Mouse (Mus musculus) embryonic facial prominence, embryonic 14.5 days (tissue): ENCODE measurements around the gene Rasgrp4. TPM values are rescaled to one million over a fixed set of nuclear protein-coding genes. Genes with fewer than 3 reads are reported as not detected.

ENCODE experiments used
- ATAC-seq: fragments of 200-750 bp; cut with Nextera tagmentation; 2 replicates; pipeline ENCODE4 v1.8.0; 2017; ENCODE audit warnings: low read depth, moderate number of reproducible peaks, moderate TSS enrichment
- DNase-seq: peaks from one replicate; pipeline ENCODE4 v3.0.0-alpha.2; 2015; ENCODE audit warnings: low spot score
- H3K27ac ChIP-seq: fragments of 300-500 bp; sonication (generic); replicated peaks from 2 replicates; pipeline ENCODE4 v1.5.1; 2014; ENCODE audit warnings: low read depth, mild to moderate bottlenecking, low read length, moderate library complexity
- H3K27me3 ChIP-seq: fragments of 300-500 bp; sonication (generic); replicated peaks from 2 replicates; pipeline ENCODE4 v1.6.1; 2014; ENCODE audit warnings: low read length; ENCODE audit not compliant: control insufficient read depth, insufficient read depth
- H3K36me3 ChIP-seq: fragments of 300-500 bp; sonication (generic); 2 replicates; pipeline ENCODE4 v1.6.1; 2014; ENCODE audit warnings: low read length, mixed read lengths; ENCODE audit not compliant: control insufficient read depth, insufficient read depth
- H3K4me1 ChIP-seq: fragments of 300-500 bp; sonication (generic); 2 replicates; pipeline ENCODE4 v1.6.1; 2014; ENCODE audit warnings: antibody characterized with exemption, low read length; ENCODE audit not compliant: control insufficient read depth, insufficient read depth
- H3K4me2 ChIP-seq: fragments of 300-500 bp; sonication (generic); 2 replicates; pipeline ENCODE4 v1.6.1; 2014; ENCODE audit warnings: low read depth, mild to moderate bottlenecking, low read length, moderate library complexity, mixed read lengths
- H3K4me3 ChIP-seq: fragments of 300-500 bp; sonication (generic); 2 replicates; pipeline ENCODE4 v1.5.1; 2014; ENCODE audit warnings: low read depth, mild to moderate bottlenecking, low read length
- H3K9ac ChIP-seq: fragments of 300-500 bp; sonication (generic); 2 replicates; pipeline ENCODE4 v1.6.1; 2014; ENCODE audit warnings: low read depth, mild to moderate bottlenecking, low read length, moderate library complexity, mixed read lengths
- H3K9me3 ChIP-seq: fragments of 300-500 bp; sonication (generic); 2 replicates; pipeline ENCODE4 v1.6.1; 2016; ENCODE audit warnings: low read length; ENCODE audit not compliant: control insufficient read depth
- WGBS: fragments of 180-500 bp; shearing (Covaris S2); extraction: QIAGEN DNeasy Blood & Tissue Kit; methylation state at CpG from one replicate; pipeline ENCODE4 v1.1.7; 2014; 5-methylcytosine and 5-hydroxymethylcytosine counted together
- polyA plus RNA-seq: library from polyadenylated mRNA; unstranded; fragments of >200 nt; fragmentation: Nextera tagmentation; extraction: Ambion mirVana; gene quantifications from 2 replicates; pipeline ENCODE4 v1.2.1, GENCODE M21; 2014

Rasgrp4 gene
- polyA plus RNA-seq: 0.54 and 0.78 TPM in 2 replicates

DNA sequence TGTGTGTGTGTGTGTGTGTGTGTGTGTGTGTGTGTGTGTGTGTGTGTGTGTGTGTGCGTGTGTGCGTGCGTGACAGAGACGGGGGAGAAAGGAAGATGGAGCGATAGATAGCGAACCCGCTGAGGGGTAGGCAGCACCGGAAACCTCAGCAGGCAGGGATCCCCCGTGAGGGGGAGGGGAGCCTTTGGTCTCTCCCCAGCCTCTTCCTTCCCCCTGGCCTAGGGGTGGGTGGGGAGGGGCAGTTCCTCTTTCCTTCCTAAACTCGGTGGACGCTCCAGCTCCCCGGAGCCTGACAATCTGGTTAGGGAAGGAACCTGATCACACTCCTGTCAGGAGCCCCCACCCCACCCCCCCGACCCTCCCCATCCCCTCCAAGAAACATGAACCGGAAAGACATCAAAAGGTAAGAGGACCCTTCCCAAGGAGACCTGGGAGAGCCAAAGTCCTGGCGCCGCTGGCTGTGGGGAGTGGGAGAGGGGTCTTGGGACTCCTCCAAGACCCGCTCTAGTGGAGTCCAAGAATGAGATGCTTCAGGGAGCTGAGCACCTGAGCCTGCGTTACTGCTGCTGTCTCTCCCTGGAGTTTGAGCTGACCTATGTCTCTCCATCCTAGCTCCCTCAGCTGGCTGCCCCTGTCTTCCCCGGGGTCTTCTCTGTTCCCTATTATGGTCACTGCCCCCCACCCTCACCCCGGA, at the start of gene Rasgrp4:
Gene Rasgrp4, plus strand, starts transcription at position 159 of the 694 bp plus-strand sequence.
- Histone ChIP-seq H3K4me3 (peak within 1 kb of the TSS; percentile 33), H3K9ac (peak within 1 kb of the TSS; percentile 53)
- 4% methylated on average over 9 of the region's 20 CpGs for WGBS

DNA sequence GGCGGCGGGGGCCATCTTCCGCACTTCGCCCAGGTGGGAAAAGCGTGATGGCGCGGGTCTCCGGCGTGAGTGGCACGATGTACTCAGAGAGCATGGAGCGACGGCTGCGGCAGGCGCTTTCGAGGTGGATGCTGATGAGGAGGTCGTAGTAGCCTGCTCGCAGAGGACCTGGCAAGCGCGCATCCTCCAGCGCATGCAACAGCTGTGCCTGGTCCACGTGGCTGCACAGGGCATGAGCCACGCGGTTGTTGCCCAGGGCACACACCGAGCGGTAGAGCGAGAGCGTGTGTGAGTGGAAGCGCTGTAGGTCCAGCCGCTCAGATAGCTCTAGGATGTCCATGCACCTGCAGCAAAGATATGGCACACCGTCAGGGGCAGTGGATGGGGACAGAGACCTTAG, 48.7 kb upstream of the Rasgrp4 start:
- Histone ChIP-seq H3K27ac (no peak overlapping the region), H3K36me3 (no peaks in the 10 kb centered on the region), H3K4me1 (no peaks in the 10 kb centered on the region), H3K9ac (no peak overlapping the region), H3K4me2 (no peak overlapping the region), H3K4me3 (no peak overlapping the region), H3K9me3 (no peaks in the 10 kb centered on the region), H3K27me3 (no peaks in the 10 kb centered on the region)
- 92% methylated on average over 29 of the region's 30 CpGs for WGBS
- DNase-seq: no peak
- ATAC-seq: no peak

More for the DNA sequence above, at the start of gene Rasgrp4:
- Histone ChIP-seq H3K36me3 (no peaks in the 10 kb centered on the region), H3K4me2 (peak within 1 kb of the TSS; percentile 64), H3K9me3 (no peaks in the 10 kb centered on the region), H3K27me3 (no peaks in the 10 kb centered on the region), H3K27ac (no peak within 1 kb of the TSS), H3K4me1 (no peaks in the 10 kb centered on the region)
- DNase-seq (peak; percentile 73), ATAC-seq (peak; percentile 71; the same call in 1 of the 2 replicates)

GRCm38 (mm10) chr7:29086902-29087301, 47.7 kb upstream of the Rasgrp4 start:
- 91% methylated on average over 10 of the region's 10 CpGs for WGBS
- no peaks in the 10 kb centered on the region for H3K4me1 ChIP-seq
- DNase-seq: no peak
- H3K9ac ChIP-seq: no peak overlapping the region
- no peak for ATAC-seq
- no peak overlapping the region for H3K4me3 ChIP-seq
- no peaks in the 10 kb centered on the region for H3K9me3 ChIP-seq
- no peaks in the 10 kb centered on the region for H3K27me3 ChIP-seq
- no peak overlapping the region for H3K27ac ChIP-seq
- H3K36me3 ChIP-seq: no peaks in the 10 kb centered on the region
- no peak overlapping the region for H3K4me2 ChIP-seq

GRCm38 (mm10) chr7:29088817-29089216, 45.8 kb upstream of the Rasgrp4 start:
- H3K9me3 ChIP-seq: no peaks in the 10 kb centered on the region
- no peaks in the 10 kb centered on the region for H3K27me3 ChIP-seq
- no peak overlapping the region for H3K4me2 ChIP-seq
- 73% methylated on average over 6 of the region's 6 CpGs for WGBS
- ATAC-seq (no peak), DNase-seq (no peak)
- 0 out of 2 replicates have a peak, but pooled peaks cover 4% of the 10 kb centered on the region for H3K36me3 ChIP-seq
- no peaks in the 10 kb centered on the region for H3K4me1 ChIP-seq
- no peak overlapping the region for H3K9ac ChIP-seq
- H3K27ac ChIP-seq: no peak overlapping the region
- H3K4me3 ChIP-seq: no peak overlapping the region

GRCm38 (mm10) chr7:29097131-29097530, 37.5 kb upstream of the Rasgrp4 start:
- DNase-seq (no peak), ATAC-seq (no peak)
- H3K27ac ChIP-seq: no peak overlapping the region
- 85% methylated on average over 15 of the region's 16 CpGs for WGBS
- H3K9me3 ChIP-seq: no peaks in the 10 kb centered on the region
- H3K4me1 ChIP-seq: no peaks in the 10 kb centered on the region
- H3K4me3 ChIP-seq: no peak overlapping the region
- H3K4me2 ChIP-seq: no peak overlapping the region
- H3K9ac ChIP-seq: no peak overlapping the region
- H3K36me3 ChIP-seq: 0 out of 2 replicates have a peak, but pooled peaks cover 4% of the 10 kb centered on the region
- no peaks in the 10 kb centered on the region for H3K27me3 ChIP-seq

- WGBS: 88% methylated on average over 12 of the region's 12 CpGs
Observed at GRCm38 (mm10) chr7:29101286-29102017, 33.2 kb upstream of the Rasgrp4 start.

DNA sequence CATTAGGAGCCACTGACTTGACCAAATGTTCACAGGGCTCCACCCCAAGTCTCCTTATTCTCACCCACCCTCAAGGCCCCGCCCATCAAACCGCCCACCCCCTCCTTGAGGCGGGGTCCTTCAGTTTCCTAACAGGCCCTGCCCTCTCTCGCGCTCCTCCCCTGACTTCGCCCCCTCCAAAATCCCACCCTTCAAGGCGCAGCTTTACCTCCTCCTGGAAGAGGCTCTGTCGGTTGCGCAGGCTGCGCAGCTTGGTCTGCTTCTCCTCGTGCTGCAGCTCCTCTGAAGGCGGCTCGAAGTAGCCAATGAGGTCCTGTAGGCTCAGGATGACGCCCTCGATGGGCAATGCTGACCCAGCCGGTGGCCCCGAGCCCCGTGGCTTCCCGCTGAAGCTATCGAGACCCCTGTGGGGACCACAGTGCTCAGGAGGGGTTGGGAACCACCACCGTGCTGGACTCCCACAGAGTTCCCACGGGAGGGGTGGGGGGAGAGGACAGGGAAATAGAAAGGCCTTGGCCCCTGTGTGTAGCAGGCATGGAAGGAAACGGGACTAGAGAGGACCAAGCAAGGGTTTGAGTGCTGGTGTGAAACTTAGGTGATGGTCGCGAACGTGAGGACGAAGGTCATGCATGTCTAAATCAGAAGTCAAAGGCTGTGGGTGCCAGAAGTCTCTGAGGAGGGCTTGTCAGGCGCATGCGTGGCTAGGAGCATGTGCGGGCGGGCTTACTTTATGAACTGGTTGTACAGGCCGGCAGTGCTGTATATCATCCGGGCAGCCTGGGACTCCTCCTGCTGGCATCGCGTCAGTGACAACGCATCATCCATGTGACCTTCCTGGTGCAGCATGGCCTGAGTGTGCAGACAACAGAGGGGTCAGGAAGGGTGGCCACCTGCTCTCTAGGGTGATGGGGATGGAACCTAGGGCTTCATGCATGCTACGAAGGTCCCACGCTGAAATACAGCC, 25.4 kb upstream of the Rasgrp4 start:
- H3K4me1 ChIP-seq: peaks cover 5% of the 10 kb centered on the region; the same call in 1 of the 2 replicates
- peak overlapping the region; percentile 54 for H3K4me2 ChIP-seq
- ATAC-seq (peak; percentile 71), DNase-seq (peak; percentile 65)
- no peak overlapping the region for H3K27ac ChIP-seq
- H3K36me3 ChIP-seq: no peaks in the 10 kb centered on the region
- peak overlapping the region; percentile 47 for H3K9ac ChIP-seq
- H3K4me3 ChIP-seq: peak overlapping the region; percentile 27
- no peaks in the 10 kb centered on the region for H3K9me3 ChIP-seq
- WGBS: 31% methylated on average over 38 of the region's 38 CpGs
- no peaks in the 10 kb centered on the region for H3K27me3 ChIP-seq

More at GRCm38 (mm10) chr7:29101286-29102017, 33.2 kb upstream of the Rasgrp4 start:
- Histone ChIP-seq H3K9ac (no peak overlapping the region), H3K9me3 (no peaks in the 10 kb centered on the region), H3K27ac (no peak overlapping the region), H3K4me2 (no peak overlapping the region), H3K4me1 (no peaks in the 10 kb centered on the region), H3K4me3 (no peak overlapping the region), H3K36me3 (no peaks in the 10 kb centered on the region), H3K27me3 (no peaks in the 10 kb centered on the region)
- DNase-seq: no peak
- ATAC-seq: no peak
